ENCODE assay signal across 19 mouse cellular contexts in genomic region chr7:139339184-139339583, GRCm38 (mm10). TPM values are rescaled to one million over a fixed set of nuclear protein-coding genes. Genes with fewer than 3 reads are reported as not detected.
DNase-seq lines count a peak whose midpoint lies in the region; ATAC-seq and TF ChIP-seq lines count a peak whose summit lies in the region.
"Had no signal": no experiment of that assay in that cellular context is flagged by ENCODE, and none has a peak within 500 bp of the region (broad histone marks: within the 10 kb centered on the region; RNA-seq: fewer than 3 reads in every experiment).

No protein-coding gene starts in this region.

- H3K4me2 ChIP-seq in heart, embryonic 13.5 days = no peak overlapping the region
- H3K4me2 ChIP-seq in heart, postnatal 0 days (ENCODE audit: low read depth, low read length) = no peak overlapping the region
- H3K4me2 ChIP-seq: embryonic facial prominence, embryonic 13.5 days; forebrain, embryonic 12.5 days; hindbrain, embryonic 12.5 days had no signal

- no peak overlapping the region for H3K4me3 ChIP-seq in heart, embryonic 13.5 days
- no peak overlapping the region for H3K4me3 ChIP-seq in heart, adult 2 months
- H3K4me3 ChIP-seq in heart, postnatal 0 days (ENCODE audit: low read depth, low read length) = no peak overlapping the region
- H3K4me3 ChIP-seq: embryonic facial prominence, embryonic 13.5 days; forebrain, embryonic 12.5 days; hindbrain, embryonic 12.5 days had no signal

- peak overlapping the region; percentile 9; the same call in 1 of the 2 replicates for H3K9ac ChIP-seq in heart, embryonic 13.5 days
- no peak overlapping the region for H3K9ac ChIP-seq in heart, adult 2 months (ENCODE audit: low read depth, low read length)
- H3K9ac ChIP-seq in heart, postnatal 0 days (replicated peaks; ENCODE audit: low read depth, low read length) = no peak overlapping the region
- H3K9ac ChIP-seq: embryonic facial prominence, embryonic 13.5 days; forebrain, embryonic 12.5 days; hindbrain, embryonic 12.5 days had no signal

- WGBS in heart, embryonic 13.5 days = 61% methylated on average over 3 of the region's 3 CpGs
- WGBS in heart, adult 2 months = 71% methylated on average over 3 of the region's 3 CpGs
- 64% methylated on average over 3 of the region's 3 CpGs for WGBS in heart, postnatal 0 days

- no peak for TF ChIP-seq POLR2A in heart, adult 2 months (IDR thresholded peaks at IDR 0.05; ENCODE audit: insufficient read depth, low read depth, low read length)

- TF ChIP-seq EP300 in heart, adult 2 months (IDR thresholded peaks at IDR 0.05; ENCODE audit: insufficient read depth, low read depth, low read length) = no peak
- TF ChIP-seq EP300 in heart, postnatal 0 days (IDR thresholded peaks at IDR 0.05; ENCODE audit: low read depth) = no peak

- TF ChIP-seq CTCF in heart, adult 2 months (IDR thresholded peaks at IDR 0.05) = no peak
- no peak for TF ChIP-seq CTCF in heart, postnatal 0 days (IDR thresholded peaks at IDR 0.05; ENCODE audit: low read depth)

- H3K4me1 ChIP-seq in heart, embryonic 13.5 days = peaks cover 17% of the 10 kb centered on the region
- peaks cover 4% of the 10 kb centered on the region for H3K4me1 ChIP-seq in heart, adult 2 months (ENCODE audit: control insufficient read depth, insufficient read depth, low read length)
- peaks cover 15% of the 10 kb centered on the region; the same call in 1 of the 2 replicates for H3K4me1 ChIP-seq in heart, postnatal 0 days (ENCODE audit: control insufficient read depth, insufficient read depth)
- H3K4me1 ChIP-seq: hindbrain, embryonic 12.5 days had no signal

- peak; percentile 24 for DNase-seq in adrenal gland, postnatal 14 days
- DNase-seq in adrenal gland, adult 18-20 months (ENCODE audit: low spot score in 2 of 2) = no peak
- DNase-seq in heart, adult 2 months = no peak
- DNase-seq in heart, postnatal 0 days (ENCODE audit: low spot score) = peak; percentile 56
- no peak for DNase-seq in heart, postnatal 25 days (ENCODE audit: low spot score)
- DNase-seq: cerebellum, adult 18-20 months; cerebellum, adult 9-11 months; cerebellum, postnatal 36 days; gastrocnemius, postnatal 10 days; heart, postnatal 14 days; kidney, adult 8-10 months had no signal

- peak overlapping the region; percentile 68 for H3K27ac ChIP-seq in heart, embryonic 13.5 days (replicated peaks)
- H3K27ac ChIP-seq in heart, adult 2 months = no peak overlapping the region; the same call in 1 of the 2 replicates
- H3K27ac ChIP-seq in heart, postnatal 0 days (ENCODE audit: low read depth) = peak overlapping the region; percentile 70
- H3K27ac ChIP-seq: embryonic facial prominence, embryonic 13.5 days; forebrain, embryonic 12.5 days; hindbrain, embryonic 12.5 days had no signal

- no peaks in the 10 kb centered on the region for H3K27me3 ChIP-seq in heart, embryonic 13.5 days (replicated peaks)
- no peaks in the 10 kb centered on the region for H3K27me3 ChIP-seq in heart, adult 2 months (ENCODE audit: control insufficient read depth, insufficient read depth, low read length)
- H3K27me3 ChIP-seq in heart, postnatal 0 days (ENCODE audit: control insufficient read depth, insufficient read depth, low read length) = no peaks in the 10 kb centered on the region
- H3K27me3 ChIP-seq: embryonic facial prominence, embryonic 13.5 days; forebrain, embryonic 12.5 days; hindbrain, embryonic 12.5 days had no signal

- H3K36me3 ChIP-seq in heart, embryonic 13.5 days = no peaks in the 10 kb centered on the region
- no peaks in the 10 kb centered on the region for H3K36me3 ChIP-seq in heart, adult 2 months (ENCODE audit: control insufficient read depth, insufficient read depth, low read length)
- no peaks in the 10 kb centered on the region for H3K36me3 ChIP-seq in heart, postnatal 0 days (replicated peaks; ENCODE audit: control insufficient read depth, insufficient read depth, low read length)
- H3K36me3 ChIP-seq: embryonic facial prominence, embryonic 13.5 days; forebrain, embryonic 12.5 days; hindbrain, embryonic 12.5 days had no signal

- intact Hi-C loops in heart, adult 2 months (cut with DNase I) = no loop called here
- intact Hi-C loops in heart, postnatal 25 days (cut with DNase I) = no loop called here

- H3K79me2 ChIP-seq in heart, adult 2 months (replicated peaks; ENCODE audit: control insufficient read depth, insufficient read depth, low read length) = no peaks in the 10 kb centered on the region

- no peaks in the 10 kb centered on the region for H3K9me3 ChIP-seq in heart, embryonic 13.5 days
- no peaks in the 10 kb centered on the region for H3K9me3 ChIP-seq in heart, postnatal 0 days (replicated peaks; ENCODE audit: control insufficient read depth, low read length)
- H3K9me3 ChIP-seq: embryonic facial prominence, embryonic 13.5 days; forebrain, embryonic 12.5 days; hindbrain, embryonic 12.5 days had no signal

- ATAC-seq in heart, embryonic 13.5 days (ENCODE audit: extremely low read depth, insufficient number of reproducible peaks, low FRiP score, low TSS enrichment) = no peak
- peak; percentile 51 for ATAC-seq in heart, postnatal 0 days (ENCODE audit: insufficient read depth, low read depth)
- ATAC-seq: forebrain, embryonic 16.5 days; hindbrain, embryonic 16.5 days; inflammation-experienced regulatory T-cells, adult 6 months; intestine, postnatal 0 days had no signal

RNA-seq across cellular contexts. Expression of gene Inpp5a, which starts 49.7 kb away (rescaled TPM):
- total RNA-seq in adrenal gland, postnatal 14 days (2021) = 60.1 and 60.3 TPM in 2 replicates
- total RNA-seq in adrenal gland, adult 18-20 months (2021) = 100 to 1,000 TPM in 1 of 2 experiments, 10 to 100 TPM in 1; 80.9 to 101 TPM
- polyA plus RNA-seq in heart, embryonic 13.5 days (2015; fragmentation: Nextera tagmentation; extraction: Ambion mirVana) = 58.4 and 58.5 TPM in 2 replicates
- total RNA-seq in heart, adult 2 months (2021) = 100 to 1,000 TPM; 280 to 306 TPM
- polyA plus RNA-seq in heart, adult 2 months (2012; rRNA removed) = 134 and 195 TPM in 2 replicates
- 43.4 and 44.1 TPM in 2 replicates for total RNA-seq in heart, postnatal 0 days (2014; rRNA removed; ENCODE audit: low replicate concordance)
- 57.9 and 65.2 TPM in 2 replicates for polyA plus RNA-seq in heart, postnatal 0 days (2015; fragmentation: Nextera tagmentation; extraction: Ambion mirVana)
- total RNA-seq in heart, postnatal 25 days (2021) = 100 to 1,000 TPM; 292 to 306 TPM

Comparison
In these comparisons a context has a peak if more than half of its experiments do, and no peak if none do; other contexts are left out.
1. DNase-seq: peak in adrenal gland, postnatal 14 days (single experiment) and heart, postnatal 0 days (single experiment); none in adrenal gland, adult 18-20 months (0 of 2), heart, adult 2 months (0 of 2) and heart, postnatal 25 days (single experiment).